9 mouse cellular contexts compared by ENCODE assay signal in genomic region chr2:174917146-174917905, GRCm38 (mm10).
DNase-seq lines count a peak whose midpoint lies in the region; ATAC-seq and TF ChIP-seq lines count a peak whose summit lies in the region.
"Had no signal": no experiment of that assay in that cellular context is flagged by ENCODE, and none has a peak within 500 bp of the region (broad histone marks: within the 10 kb centered on the region; RNA-seq: fewer than 3 reads in every experiment).

No protein-coding gene starts in this region.

- no peak overlapping the region for H3K27ac ChIP-seq in stomach, embryonic 14.5 days (ENCODE audit: low read length)
- no peak overlapping the region for H3K27ac ChIP-seq in stomach, postnatal 0 days (replicated peaks)
- H3K27ac ChIP-seq in limb, embryonic 13.5 days: no peak overlapping the region
- H3K27ac ChIP-seq: liver, embryonic 13.5 days had no signal

- peak overlapping the region; percentile 19 for H3K4me2 ChIP-seq in stomach, embryonic 14.5 days (replicated peaks; ENCODE audit: low read depth, low read length)
- no peak overlapping the region for H3K4me2 ChIP-seq in stomach, postnatal 0 days (replicated peaks; ENCODE audit: low read depth)
- H3K4me2 ChIP-seq in limb, embryonic 13.5 days (replicated peaks): peak overlapping the region; percentile 32
- H3K4me2 ChIP-seq: liver, embryonic 13.5 days had no signal

- DNase-seq in cerebellum, postnatal 36 days: peak; percentile 16 to 20
- no peak for DNase-seq in cerebellum, adult 9-11 months
- DNase-seq in stomach, postnatal 0 days (ENCODE audit: low spot score): no peak
- DNase-seq in urinary bladder, postnatal 36 days (ENCODE audit: low spot score in 2 of 2): no peak
- no peak for DNase-seq in ovary, adult 18-20 months (ENCODE audit: low spot score)
- no peak for DNase-seq in T-cell, adult 2 months (ENCODE audit: low spot score)
- DNase-seq: liver, embryonic 13.5 days had no signal

- ATAC-seq in stomach, embryonic 14.5 days (ENCODE audit: insufficient number of reproducible peaks, insufficient read depth, low FRiP score, low read depth): peak; percentile 64; the same call in 1 of the 2 replicates
- no peak for ATAC-seq in stomach, postnatal 0 days (ENCODE audit: low FRiP score, low TSS enrichment)
- ATAC-seq in limb, embryonic 13.5 days (ENCODE audit: low FRiP score, low read depth): peak; percentile 74

- no peak overlapping the region for H3K4me3 ChIP-seq in stomach, embryonic 14.5 days (ENCODE audit: low read depth, low read length)
- H3K4me3 ChIP-seq in stomach, postnatal 0 days (ENCODE audit: low read depth, low read length): no peak overlapping the region
- no peak overlapping the region for H3K4me3 ChIP-seq in limb, embryonic 13.5 days
- H3K4me3 ChIP-seq: liver, embryonic 13.5 days had no signal

- 18% methylated on average over 10 of the region's 10 CpGs for WGBS in stomach, embryonic 14.5 days
- 19% methylated on average over 10 of the region's 10 CpGs for WGBS in stomach, postnatal 0 days
- 26% methylated on average over 10 of the region's 10 CpGs for WGBS in limb, embryonic 13.5 days

- no peaks in the 10 kb centered on the region for H3K27me3 ChIP-seq in stomach, embryonic 14.5 days (ENCODE audit: control insufficient read depth, insufficient read depth, low read length)
- H3K27me3 ChIP-seq in stomach, postnatal 0 days (ENCODE audit: control insufficient read depth, insufficient read depth, low read length): no peaks in the 10 kb centered on the region
- H3K27me3 ChIP-seq in limb, embryonic 13.5 days: no peaks in the 10 kb centered on the region
- H3K27me3 ChIP-seq: liver, embryonic 13.5 days had no signal

- no peaks in the 10 kb centered on the region for H3K4me1 ChIP-seq in stomach, embryonic 14.5 days (ENCODE audit: control insufficient read depth, insufficient read depth, low read length)
- no peaks in the 10 kb centered on the region for H3K4me1 ChIP-seq in stomach, postnatal 0 days (replicated peaks; ENCODE audit: control insufficient read depth, insufficient read depth)
- 0 out of 2 replicates have a peak, but pooled peaks cover 12% of the 10 kb centered on the region for H3K4me1 ChIP-seq in limb, embryonic 13.5 days
- H3K4me1 ChIP-seq: liver, embryonic 13.5 days had no signal

- no peaks in the 10 kb centered on the region for H3K36me3 ChIP-seq in stomach, embryonic 14.5 days (ENCODE audit: control insufficient read depth, insufficient read depth, low read length)
- no peaks in the 10 kb centered on the region for H3K36me3 ChIP-seq in stomach, postnatal 0 days (ENCODE audit: control insufficient read depth, insufficient read depth, low read length)
- H3K36me3 ChIP-seq in limb, embryonic 13.5 days: no peaks in the 10 kb centered on the region
- H3K36me3 ChIP-seq: liver, embryonic 13.5 days had no signal

- no peak overlapping the region for H3K9ac ChIP-seq in stomach, embryonic 14.5 days (replicated peaks; ENCODE audit: low read depth, low read length)
- no peak overlapping the region for H3K9ac ChIP-seq in stomach, postnatal 0 days (ENCODE audit: low read length)
- H3K9ac ChIP-seq in limb, embryonic 13.5 days: no peak overlapping the region
- H3K9ac ChIP-seq: liver, embryonic 13.5 days had no signal

- TF ChIP-seq EP300 in stomach, postnatal 0 days (optimal IDR thresholded peaks at IDR 0.05): no peak

- no peaks in the 10 kb centered on the region for H3K9me3 ChIP-seq in stomach, embryonic 14.5 days (ENCODE audit: control insufficient read depth, low read depth, low read length)
- H3K9me3 ChIP-seq in stomach, postnatal 0 days (ENCODE audit: control insufficient read depth, low read length): no peaks in the 10 kb centered on the region
- H3K9me3 ChIP-seq in limb, embryonic 13.5 days: no peaks in the 10 kb centered on the region
- H3K9me3 ChIP-seq: liver, embryonic 13.5 days had no signal

- TF ChIP-seq CTCF in stomach, postnatal 0 days (IDR thresholded peaks at IDR 0.05; ENCODE audit: low read depth): no peak

Comparison
In these comparisons a context has a peak if more than half of its experiments do, and no peak if none do; other contexts are left out.
1. DNase-seq: peak in cerebellum, postnatal 36 days (2 of 2); none in cerebellum, adult 9-11 months (single experiment), stomach, postnatal 0 days (single experiment), urinary bladder, postnatal 36 days (0 of 2), ovary, adult 18-20 months (single experiment) and T-cell, adult 2 months (single experiment).